Mouse (Mus musculus) WW6 (cell line): ENCODE results near the gene Cnksr1.

ENCODE experiments used
- DNase-seq: peaks from one replicate; pipeline ENCODE4 v3.0.0-alpha.2; 2013; ENCODE audit warnings: low read depth, low spot score

Cnksr1 gene

DNA sequence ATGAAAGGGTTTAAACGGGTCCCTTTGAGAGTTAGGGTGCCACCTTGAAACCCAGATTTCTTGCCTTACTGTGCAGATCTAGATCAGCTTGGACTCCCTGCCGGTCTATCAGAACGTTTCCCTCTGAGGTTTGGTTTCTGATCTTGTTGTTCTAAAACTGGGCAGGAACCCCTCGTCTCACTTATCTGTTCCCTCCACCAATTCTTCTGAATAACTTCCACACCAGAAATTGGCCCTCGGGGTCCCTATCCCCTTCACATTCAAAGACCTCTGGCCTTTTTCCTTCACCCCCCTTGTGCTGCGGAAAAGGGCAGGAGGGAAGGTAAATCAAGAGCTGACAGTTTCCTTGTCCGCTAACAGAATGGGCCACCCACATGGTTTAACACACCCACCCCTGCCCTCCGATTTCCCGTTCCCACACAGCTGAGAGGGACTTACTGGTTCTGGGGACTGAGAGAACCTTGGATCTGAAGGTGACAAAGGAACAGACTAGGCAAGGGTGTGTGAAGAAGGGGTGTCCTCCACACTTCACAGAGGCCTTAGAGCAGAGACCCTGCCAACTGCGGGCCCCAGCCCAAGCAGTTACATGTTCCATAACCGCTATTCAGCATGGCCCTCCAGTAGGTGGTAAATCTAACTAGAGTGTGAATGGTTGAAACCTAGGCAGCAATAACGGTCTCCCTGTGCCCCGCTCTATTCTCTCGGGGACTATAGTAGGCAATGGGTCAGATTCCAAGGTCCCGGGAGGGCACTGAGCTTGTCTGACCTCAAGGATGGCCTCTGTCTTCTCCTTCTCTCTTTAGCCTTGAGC is 14.9 kb upstream of the Cnksr1 start:
- no peak for DNase-seq

GRCm38 (mm10) chr4:134252131-134252910 is 14.1 kb upstream of the Cnksr1 start:
- DNase-seq, result no peak

GRCm38 (mm10) chr4:134251241-134252130 is 13.3 kb upstream of the Cnksr1 start:
- no peak for DNase-seq

GRCm38 (mm10) chr4:134250930-134251240 is 12.7 kb upstream of the Cnksr1 start:
- no peak for DNase-seq

DNA sequence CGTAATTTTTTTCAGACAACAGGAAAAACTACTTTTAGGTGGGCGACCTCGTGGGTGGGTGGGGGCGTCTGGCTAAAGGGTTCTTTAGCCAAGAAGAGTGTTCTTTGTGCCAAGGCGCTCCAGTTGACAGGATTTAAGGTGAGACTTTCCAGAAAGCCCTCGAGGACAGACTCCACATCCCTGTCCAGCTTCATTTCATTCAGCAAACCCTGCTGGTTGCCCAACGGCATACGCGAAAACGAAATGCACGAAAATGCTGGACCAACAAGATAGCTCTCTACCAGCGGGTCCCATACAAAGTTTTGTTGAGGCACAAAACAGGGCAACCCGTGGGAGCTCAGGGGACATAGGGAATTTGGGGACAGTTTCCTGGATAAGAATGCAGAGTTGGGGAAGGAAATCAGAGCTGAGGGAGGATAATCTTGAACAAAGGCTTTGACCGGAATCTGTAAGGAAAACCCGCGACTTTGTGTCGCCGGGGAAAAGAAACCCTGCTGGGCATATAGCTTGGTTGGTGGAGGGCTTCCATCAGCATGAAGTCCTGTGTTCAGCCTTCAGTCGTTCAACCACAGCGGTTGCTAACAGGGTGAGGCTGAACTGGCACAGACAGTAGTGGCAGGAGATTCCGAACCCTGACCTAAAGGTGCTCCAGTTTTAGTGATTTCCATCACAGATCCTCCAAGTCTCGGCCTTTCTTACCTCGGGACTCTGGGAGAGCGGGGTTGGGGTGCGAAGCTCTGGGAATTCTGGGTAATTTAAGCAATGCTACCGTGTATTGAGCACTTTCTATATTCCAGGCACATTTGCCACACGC is 12.1 kb upstream of the Cnksr1 start:
- DNase-seq, result no peak

- DNase-seq, result no peak
Observed at GRCm38 (mm10) chr4:134249651-134250050, 11.5 kb upstream of the Cnksr1 start.

DNA sequence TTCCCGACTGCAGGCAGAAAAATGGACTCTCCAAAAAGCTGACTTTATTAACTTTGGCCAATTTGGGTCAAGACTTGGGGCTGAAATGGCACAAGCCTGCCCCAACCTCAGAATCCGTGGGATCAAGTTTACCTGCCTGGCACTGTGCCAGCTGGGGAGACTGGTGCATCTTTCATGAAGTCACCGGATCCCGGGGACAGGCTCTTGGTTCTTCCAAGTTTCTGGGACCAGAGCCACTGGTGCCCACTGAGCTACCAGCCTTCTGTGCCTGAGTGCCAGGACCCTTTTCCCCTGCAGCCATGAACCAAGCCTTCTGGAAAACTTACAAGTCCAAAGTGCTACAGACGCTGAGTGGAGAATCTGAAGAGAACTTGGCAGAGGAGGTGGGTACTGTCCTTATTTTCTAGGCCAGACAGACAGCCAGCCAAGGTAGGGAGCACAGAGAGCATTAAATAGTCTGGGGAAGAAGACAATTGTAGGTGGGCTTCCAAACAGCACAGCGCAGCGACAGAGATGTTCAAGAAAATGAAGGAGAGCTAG is 8.6 kb upstream of the Cnksr1 start, which contains the start of gene Gm30191:
Gene Gm30191 (plus strand): TSS at position 217 of the 540 bp plus-strand sequence.
- no peak for DNase-seq

DNA sequence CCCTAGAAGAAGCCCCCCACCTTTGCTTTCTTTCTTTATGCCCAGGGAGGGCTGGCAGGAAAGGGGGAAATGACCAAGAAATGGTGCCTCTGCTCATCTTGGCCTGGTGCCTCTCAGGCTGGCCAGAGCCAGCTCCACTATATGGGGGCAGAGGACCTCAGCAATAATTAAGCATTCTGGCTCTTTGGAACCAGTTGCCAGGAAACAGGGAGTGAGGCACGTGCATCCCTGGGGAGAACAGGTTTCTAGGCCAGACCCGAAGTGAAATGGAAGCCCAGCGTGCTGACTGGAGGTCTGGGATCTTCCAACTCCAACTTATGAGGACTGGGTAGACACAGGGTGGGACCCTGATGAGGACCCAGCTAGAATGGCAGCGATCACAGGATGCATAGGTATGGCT is 8.1 kb upstream of the Cnksr1 start:
- DNase-seq, result no peak

GRCm38 (mm10) chr4:134245148-134245843 is 7.1 kb upstream of the Cnksr1 start, which contains the start of gene Zfp593:
TSS of gene Zfp593 (minus strand) at chr4:134245592.
- DNase-seq, result peak; percentile 77

GRCm38 (mm10) chr4:134243516-134244250 is 5.5 kb upstream of the Cnksr1 start, which contains the start of gene E130218I03Rik:
TSS of gene E130218I03Rik (plus strand) at chr4:134243662.
- no peak for DNase-seq

DNA sequence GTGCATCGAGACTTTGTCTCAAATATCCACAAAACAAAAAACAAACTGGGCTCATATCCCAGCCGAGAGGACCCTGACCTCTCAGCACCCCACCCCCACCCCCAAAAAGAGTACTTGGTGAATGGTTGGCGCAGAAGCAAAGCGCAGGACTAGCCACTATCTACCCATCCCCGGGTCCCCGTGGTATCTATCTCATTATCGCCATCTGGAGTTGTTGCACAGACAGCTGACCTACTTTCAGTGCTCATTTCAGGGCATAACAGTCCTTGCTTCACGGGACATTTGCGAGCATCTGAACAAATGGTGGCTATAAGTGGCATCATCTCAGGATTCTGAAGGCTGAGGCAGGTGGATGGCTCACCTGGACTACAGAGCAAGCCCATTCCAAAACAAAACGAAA is 487 bp upstream of the Cnksr1 start:
- no peak for DNase-seq

GRCm38 (mm10) chr4:134237582-134238278 is 469 bp downstream of the Cnksr1 start:
- no peak for DNase-seq

- no peak for DNase-seq
Observed at GRCm38 (mm10) chr4:134234876-134235275, 3.3 kb downstream of the Cnksr1 start.

DNA sequence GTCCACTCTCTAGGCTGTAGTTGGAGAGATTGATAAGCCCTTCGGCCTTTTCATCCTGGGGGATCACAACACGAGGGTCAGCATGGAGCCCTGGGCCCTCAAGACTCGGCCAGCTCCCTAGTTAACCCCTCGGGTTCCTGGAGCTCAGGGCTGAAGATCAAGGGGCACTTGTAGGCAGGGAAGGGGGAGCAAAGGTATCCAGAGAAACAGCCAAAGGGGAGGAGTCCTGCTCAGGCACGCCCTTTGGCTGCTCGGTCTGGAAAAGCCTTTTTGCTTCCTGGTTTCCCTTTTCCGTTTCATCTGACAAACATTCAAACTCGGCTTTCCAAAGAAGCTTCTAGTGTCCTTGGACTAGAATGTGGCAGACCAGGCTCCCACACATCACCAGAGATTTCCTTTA is 7.8 kb downstream of the Cnksr1 start:
- DNase-seq, result no peak

GRCm38 (mm10) chr4:134227194-134227593 is 11.0 kb downstream of the Cnksr1 start, which contains the start of gene Catsper4:
TSS of gene Catsper4 (minus strand) at chr4:134227383.
- no peak for DNase-seq

- DNase-seq, result no peak
Observed at GRCm38 (mm10) chr4:134222793-134223600, 15.2 kb downstream of the Cnksr1 start.

DNA sequence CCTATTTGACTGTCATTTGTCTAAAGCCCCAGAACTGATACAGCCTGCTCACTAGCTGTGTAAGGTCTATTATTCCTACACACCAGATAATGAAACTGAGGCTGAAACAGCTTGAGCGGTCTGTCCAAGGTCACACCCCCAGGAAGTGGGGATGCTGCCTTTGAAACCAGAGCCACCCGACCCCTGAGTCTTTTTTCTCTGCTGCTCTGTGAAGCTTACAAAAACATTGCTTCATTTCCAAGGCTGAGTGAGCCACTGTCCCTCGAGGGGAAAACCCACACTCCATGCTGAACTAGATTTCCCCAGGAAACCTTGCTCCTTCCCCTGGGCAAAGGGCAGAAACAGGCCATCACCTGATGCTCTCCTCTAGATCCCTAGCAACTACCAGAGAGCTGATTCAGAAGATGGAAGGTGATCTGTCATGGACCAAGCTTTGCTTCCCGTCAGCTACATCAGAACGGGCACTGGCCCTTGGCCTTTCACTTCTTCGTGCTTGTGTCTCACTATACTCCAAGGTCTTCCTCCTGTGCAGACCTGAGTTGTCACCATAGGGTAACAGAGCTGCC is 31.6 kb downstream of the Cnksr1 start:
- DNase-seq, result no peak
